Mouse (Mus musculus): Measurements from ENCODE around the gene Bpifb6. TPM values are rescaled to one million over a fixed set of nuclear protein-coding genes. Genes with fewer than 3 reads are reported as not detected.

Bpifb6 gene
- polyA plus RNA-seq, 1 experiment from 2014 or later: not detected

Other genes starting within 250 kb of the Bpifb6 start
- not detected in 2 replicates for gene Dnmt3c, start 203.7 kb upstream of the Bpifb6 start, polyA plus RNA-seq (2015; fragmentation: Nextera tagmentation; extraction: Ambion mirVana)
- 395 and 425 TPM in 2 replicates for gene Mapre1, start 159.1 kb upstream of the Bpifb6 start, polyA plus RNA-seq (2015; fragmentation: Nextera tagmentation; extraction: Ambion mirVana)
- not detected in 2 replicates for gene Efcab8, start 120.5 kb upstream of the Bpifb6 start, polyA plus RNA-seq (2015; fragmentation: Nextera tagmentation; extraction: Ambion mirVana)
- not detected in 2 replicates for gene Sun5, start 29.3 kb upstream of the Bpifb6 start, polyA plus RNA-seq (2015; fragmentation: Nextera tagmentation; extraction: Ambion mirVana)
- gene Bpifb2, start 25.3 kb upstream of the Bpifb6 start, polyA plus RNA-seq (2015; fragmentation: Nextera tagmentation; extraction: Ambion mirVana): not detected in 2 replicates
- not detected in 2 replicates for gene Bpifb3, start 17.8 kb downstream of the Bpifb6 start, polyA plus RNA-seq (2015; fragmentation: Nextera tagmentation; extraction: Ambion mirVana)
- not detected in 2 replicates for gene Bpifb4, start 37.8 kb downstream of the Bpifb6 start, polyA plus RNA-seq (2015; fragmentation: Nextera tagmentation; extraction: Ambion mirVana)
- gene Bpifa6, start 74.6 kb downstream of the Bpifb6 start, polyA plus RNA-seq (2015; fragmentation: Nextera tagmentation; extraction: Ambion mirVana): not detected in 2 replicates
- not detected in 2 replicates for gene Bpifa2, start 107.9 kb downstream of the Bpifb6 start, polyA plus RNA-seq (2015; fragmentation: Nextera tagmentation; extraction: Ambion mirVana)
- not detected in 2 replicates for gene Bpifa3, start 229.9 kb downstream of the Bpifb6 start, polyA plus RNA-seq (2015; fragmentation: Nextera tagmentation; extraction: Ambion mirVana)
- gene Bpifa1, start 242.5 kb downstream of the Bpifb6 start, polyA plus RNA-seq (2015; fragmentation: Nextera tagmentation; extraction: Ambion mirVana): not detected in 2 replicates